8 mouse cellular contexts compared by ENCODE assay signal in the genomic region with DNA sequence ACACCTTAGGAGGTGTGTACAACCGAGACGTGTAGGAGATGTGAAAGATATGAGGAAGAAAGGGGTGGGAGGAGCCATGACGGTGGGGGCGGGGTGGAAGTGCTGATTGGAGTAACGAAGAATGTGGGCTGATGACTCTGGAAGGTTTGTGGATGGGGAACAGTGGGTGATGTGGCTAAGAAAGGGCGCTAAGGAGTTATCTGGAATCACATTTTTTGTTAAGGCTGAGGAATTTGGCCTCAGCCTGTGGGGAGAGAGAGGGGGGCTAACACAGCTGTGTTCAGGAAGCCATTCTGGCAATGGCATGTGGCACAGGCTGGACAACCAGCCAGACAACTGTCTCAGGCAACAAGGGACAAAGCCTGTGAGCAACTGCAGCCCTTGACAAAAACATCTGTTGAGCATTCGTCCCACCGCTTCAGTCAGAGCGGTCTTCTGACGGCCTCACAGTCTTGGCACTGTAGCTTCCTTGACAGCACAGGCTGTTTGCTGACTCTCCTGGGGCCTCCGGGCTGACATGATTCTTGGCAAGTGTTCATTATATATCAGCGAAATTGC. TPM values are rescaled to one million over a fixed set of nuclear protein-coding genes. Genes with fewer than 3 reads are reported as not detected.
DNase-seq lines count a peak whose midpoint lies in the region; ATAC-seq and TF ChIP-seq lines count a peak whose summit lies in the region.

No protein-coding gene starts in this region.

- peak overlapping the region; percentile 14 for H3K9ac ChIP-seq in ES-Bruce4 (ENCODE audit: low read depth, poor library complexity, severe bottlenecking)
- H3K9ac ChIP-seq in stomach, postnatal 0 days (ENCODE audit: low read length), result no peak overlapping the region

- peak overlapping the region; percentile 28 for H3K4me2 ChIP-seq in stomach, postnatal 0 days (replicated peaks; ENCODE audit: low read depth)

- H3K4me3 ChIP-seq in ES-Bruce4 (ENCODE audit: low read depth, low read length), result peak overlapping the region; percentile 53
- no peak overlapping the region for H3K4me3 ChIP-seq in embryonic fibroblast, embryonic 13.5 days (ENCODE audit: insufficient read depth, low read length)
- no peak overlapping the region for H3K4me3 ChIP-seq in stomach, postnatal 0 days (ENCODE audit: low read depth, low read length)

- peak; percentile 22 for DNase-seq in 3134 (ENCODE audit: extremely low read depth, insufficient read length, low spot score)
- DNase-seq in heart, postnatal 10 days, result peak; percentile 82 to 86
- peak; percentile 52 for DNase-seq in kidney, postnatal 14 days
- peak; percentile 69 for DNase-seq in stomach, postnatal 0 days (ENCODE audit: low spot score)
- DNase-seq in left cerebral cortex, adult 18-20 months (ENCODE audit: low spot score in 2 of 2), result no peak

- H3K27me3 ChIP-seq in ES-Bruce4 (ENCODE audit: control insufficient read depth, insufficient read depth, low read length, poor library complexity, severe bottlenecking), result no peaks in the 10 kb centered on the region
- H3K27me3 ChIP-seq in stomach, postnatal 0 days (ENCODE audit: control insufficient read depth, insufficient read depth, low read length), result no peaks in the 10 kb centered on the region

- no peaks in the 10 kb centered on the region for H3K36me3 ChIP-seq in ES-Bruce4 (ENCODE audit: control insufficient read depth, insufficient read depth, low read length, poor library complexity, severe bottlenecking)
- no peaks in the 10 kb centered on the region for H3K36me3 ChIP-seq in stomach, postnatal 0 days (ENCODE audit: control insufficient read depth, insufficient read depth, low read length)

- no peak for TF ChIP-seq CTCF in ES-Bruce4 (IDR thresholded peaks at IDR 0.05; ENCODE audit: low read depth, low read length)
- no peak for TF ChIP-seq CTCF in embryonic fibroblast, embryonic 13.5 days (IDR thresholded peaks at IDR 0.05; ENCODE audit: borderline replicate concordance, insufficient read depth, low read length)
- no peak for TF ChIP-seq CTCF in stomach, postnatal 0 days (IDR thresholded peaks at IDR 0.05; ENCODE audit: low read depth)

- H3K9me3 ChIP-seq in ES-Bruce4 (replicated peaks; ENCODE audit: control insufficient read depth, insufficient read depth, low read length, poor library complexity, severe bottlenecking), result no peaks in the 10 kb centered on the region
- H3K9me3 ChIP-seq in stomach, postnatal 0 days (ENCODE audit: control insufficient read depth, low read length), result no peaks in the 10 kb centered on the region

- intact Hi-C loops in heart, postnatal 10 days (cut with DNase I), result no loop called here

- TF ChIP-seq POLR2A in ES-Bruce4 (IDR thresholded peaks at IDR 0.05; ENCODE audit: insufficient read depth, low read length), result peak; percentile 43
- TF ChIP-seq POLR2A in embryonic fibroblast, embryonic 13.5 days (IDR thresholded peaks at IDR 0.05; ENCODE audit: low read depth, low read length), result peak; percentile 41

- peak; percentile 90 for ATAC-seq in megakaryocyte, adult 5-6 weeks (ENCODE audit: poor library complexity, severe bottlenecking)
- ATAC-seq in stomach, postnatal 0 days (ENCODE audit: low FRiP score, low TSS enrichment), result peak; percentile 70

- peak overlapping the region; percentile 46; the same call in 1 of the 2 replicates for H3K27ac ChIP-seq in ES-Bruce4 (ENCODE audit: insufficient read depth, low read length)
- peak overlapping the region; percentile 39 for H3K27ac ChIP-seq in embryonic fibroblast, embryonic 13.5 days (ENCODE audit: insufficient read depth, low read length)
- peak overlapping the region; percentile 49; the same call in 1 of the 2 replicates for H3K27ac ChIP-seq in stomach, postnatal 0 days (replicated peaks)

- WGBS in stomach, postnatal 0 days, result 7% methylated on average over 12 of the region's 12 CpGs

- no peaks in the 10 kb centered on the region for H3K4me1 ChIP-seq in ES-Bruce4 (ENCODE audit: control insufficient read depth, insufficient read depth, low read length)
- H3K4me1 ChIP-seq in embryonic fibroblast, embryonic 13.5 days (ENCODE audit: control insufficient read depth, insufficient read depth, low read length), result peaks cover 2% of the 10 kb centered on the region; the same call in 1 of the 2 replicates
- peaks cover 6% of the 10 kb centered on the region for H3K4me1 ChIP-seq in stomach, postnatal 0 days (replicated peaks; ENCODE audit: control insufficient read depth, insufficient read depth)

- TF ChIP-seq EP300 in ES-Bruce4 (IDR thresholded peaks at IDR 0.05; ENCODE audit: insufficient read depth, low read depth, low read length), result no peak
- TF ChIP-seq EP300 in stomach, postnatal 0 days (optimal IDR thresholded peaks at IDR 0.05), result no peak

RNA-seq across cellular contexts. Expression of a gene that starts 23.1 kb away (rescaled TPM):
- polyA plus RNA-seq in ES-Bruce4 (2011; ENCODE audit: insufficient read depth, insufficient read length, low read depth, missing spikeins), result 40.0 and 40.7 TPM in 2 replicates
- polyA plus RNA-seq in embryonic fibroblast, embryonic 13.5 days (2011; ENCODE audit: insufficient read length, low read depth, missing spikeins), result 103 and 119 TPM in 2 replicates
- total RNA-seq in heart, postnatal 10 days (2021), result 100 to 1,000 TPM in 1 of 2 experiments, 10 to 100 TPM in 1; 95.5 to 103 TPM
- 75.4 and 79.4 TPM in 2 replicates for total RNA-seq in megakaryocyte, adult 5-6 weeks (2015)
- total RNA-seq in megakaryocyte, adult 5-6 weeks (2017), result 46.4 and 57.4 TPM in 2 replicates
- polyA plus RNA-seq in stomach, postnatal 0 days (2015; fragmentation: Nextera tagmentation; extraction: Ambion mirVana), result 34.3 and 35.0 TPM in 2 replicates
- total RNA-seq in left cerebral cortex, adult 18-20 months (2021), result 1 to 10 TPM; 4.7 to 5.4 TPM

RNA-seq across cellular contexts. Expression of a gene that starts 43.0 kb away (rescaled TPM):
- not detected in 2 replicates for polyA plus RNA-seq in ES-Bruce4 (2011; ENCODE audit: insufficient read depth, insufficient read length, low read depth, missing spikeins)
- not detected in 2 replicates for polyA plus RNA-seq in embryonic fibroblast, embryonic 13.5 days (2011; ENCODE audit: insufficient read length, low read depth, missing spikeins)
- 1 to 10 TPM; 1.1 to 2.1 TPM for total RNA-seq in heart, postnatal 10 days (2021)
- total RNA-seq in megakaryocyte, adult 5-6 weeks (2015), result not detected in 2 replicates
- not detected in 2 replicates for total RNA-seq in megakaryocyte, adult 5-6 weeks (2017)
- 75.5 and 86.9 TPM in 2 replicates for polyA plus RNA-seq in stomach, postnatal 0 days (2015; fragmentation: Nextera tagmentation; extraction: Ambion mirVana)
- not detected for total RNA-seq in left cerebral cortex, adult 18-20 months (2021)

Comparison
In these comparisons a context has a peak if more than half of its experiments do, and no peak if none do; other contexts are left out.
1. DNase-seq: peak in 3134 (single experiment), heart, postnatal 10 days (2 of 2), kidney, postnatal 14 days (single experiment) and stomach, postnatal 0 days (single experiment); none in left cerebral cortex, adult 18-20 months (0 of 2).
2. RNA of a gene that starts 23.1 kb away (total RNA-seq): 95.5 to 103 TPM in heart, postnatal 10 days and 46.4 to 79.4 TPM in megakaryocyte, adult 5-6 weeks; 4.7 to 5.4 TPM in left cerebral cortex, adult 18-20 months; every median in the first group is over 4 times any median in the second.
3. Peak in every context shown above with its lines, with median percentiles within 50 percentile points of each other: H3K27ac ChIP-seq.